Mouse (Mus musculus) MEL-GATA-1-ER (cell line): ENCODE data around the gene Olfr1111.
"Not testable (repeated sequence)": the region's sequence is repeated elsewhere in the genome, so short reads cannot be mapped to it uniquely, and the experiment has no call there.

Experiments used
- DNase-seq: peaks from one replicate; pipeline ENCODE4 v3.0.0-alpha.2; 2012; ENCODE audit warnings: low read depth; ENCODE audit errors: extremely low read depth

The Olfr1111 gene

DNA sequence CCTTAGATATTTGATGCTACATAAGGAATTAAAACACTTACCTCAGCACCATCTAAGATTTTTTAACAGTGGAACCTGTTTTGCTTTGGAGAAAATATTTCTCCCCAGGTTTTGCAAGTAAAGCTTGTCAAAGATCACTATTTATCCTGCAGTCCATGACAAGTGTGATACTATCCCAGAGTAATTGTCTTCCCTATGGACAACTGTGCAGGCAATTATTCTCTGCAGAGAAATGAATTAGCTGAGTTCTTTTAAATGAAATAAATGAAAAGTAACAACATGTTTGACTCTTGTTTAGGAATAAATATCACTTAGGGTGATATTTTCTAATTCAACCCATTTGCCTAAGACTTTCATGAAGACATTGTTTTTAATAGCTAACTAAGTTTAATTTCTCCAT, at the start of gene Olfr1111:
Olfr1111 (minus strand) TSS at position 101 of the 400 bp plus-strand sequence.
- no peak for DNase-seq

DNA sequence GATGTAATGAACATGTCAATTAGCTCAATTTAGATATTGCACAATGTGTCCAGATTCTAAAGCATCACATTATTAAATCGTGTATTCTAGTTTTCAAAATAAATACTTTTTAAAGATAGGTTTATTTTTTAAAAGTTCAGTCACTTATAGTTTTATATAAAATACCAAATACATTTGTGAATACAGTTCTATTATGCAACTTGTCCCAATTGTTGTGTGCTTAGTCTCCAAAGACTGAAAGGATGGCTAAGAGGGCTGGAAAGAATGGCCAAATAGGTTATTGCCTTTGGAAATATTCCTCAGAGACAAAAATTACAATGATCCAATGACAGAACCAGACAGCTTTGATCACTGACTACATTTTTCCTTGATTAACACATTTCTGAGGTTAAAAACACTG, 35.1 kb upstream of the Olfr1111 start, which contains the start of gene Olfr1112:
Olfr1112 (plus strand) TSS at position 301 of the 400 bp plus-strand sequence.
- no peak for DNase-seq

- not testable (repeated sequence) for DNase-seq
These were observed 15.3 kb upstream of the Olfr1111 start for GRCm38 (mm10) chr2:87167731-87168130.

- DNase-seq, result no peak
These were observed 12.2 kb downstream of the Olfr1111 start, which contains the start of gene Olfr1110 for GRCm38 (mm10) chr2:87140200-87140599. Gene Olfr1110, minus strand, starts transcription at chr2:87140300.

- DNase-seq, result no peak
These were observed 38.0 kb downstream of the Olfr1111 start, which contains the start of gene Olfr259 for GRCm38 (mm10) chr2:87114467-87114866. Gene Olfr259, minus strand, starts transcription at chr2:87114567.
